Mouse (Mus musculus): Measurements from ENCODE around the gene Eif5a.

DNA sequence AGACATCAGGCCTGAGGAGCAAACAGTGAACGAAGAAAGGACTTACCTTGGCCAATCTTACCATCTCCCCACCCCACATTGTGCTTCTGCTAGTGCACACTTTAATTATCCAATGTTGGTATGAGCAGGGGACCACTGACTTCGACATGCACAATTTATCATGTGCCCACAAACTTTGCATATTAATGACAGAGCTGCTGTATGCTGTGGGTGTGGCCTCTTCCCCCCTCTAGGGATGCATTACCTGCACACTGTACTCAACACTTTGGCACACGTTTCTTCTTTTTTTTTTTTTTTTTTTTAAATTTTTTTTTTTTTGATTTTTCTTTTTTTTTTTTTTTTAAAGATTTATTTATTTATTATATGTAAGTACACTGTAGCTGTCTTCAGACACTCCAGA is 49.0 kb upstream of the Eif5a start:
- TF ChIP-seq POLR2A (IDR thresholded peaks at IDR 0.05; ENCODE audit: low read depth, low read length) (no peak), CTCF (conservative IDR thresholded peaks at IDR 0.05; ENCODE audit: insufficient read depth, insufficient read length, low read depth, low read length) (no peak)

Data from kidney, adult 2 months (tissue).